Mouse (Mus musculus) cerebellum, adult (tissue): Measurements from ENCODE around the gene Ino80d.
"Not testable (repeated sequence)": the region's sequence is repeated elsewhere in the genome, so short reads cannot be mapped to it uniquely, and the experiment has no call there.

Source experiments
- ATAC-seq: cut with Nextera tagmentation; 2 replicates; pipeline ENCODE4 v1.9.2; 2017; ENCODE audit warnings: mild to moderate bottlenecking, moderate library complexity, mixed read lengths; ENCODE audit not compliant: insufficient number of reproducible peaks, low FRiP score, low TSS enrichment

Gene Ino80d

GRCm38 (mm10) chr1:63114136-63114781 lies at the start of gene Ino80d:
TSS of gene Ino80d (minus strand) at chr1:63114667.
- ATAC-seq = peak; percentile 94

- no peak for ATAC-seq
Observed at GRCm38 (mm10) chr1:63140231-63140630, 25.8 kb upstream of the Ino80d start.

- not testable (repeated sequence) for ATAC-seq
Observed at GRCm38 (mm10) chr1:63138586-63138985, 24.1 kb upstream of the Ino80d start.

- ATAC-seq = no peak
Observed at GRCm38 (mm10) chr1:63137971-63138370, 23.5 kb upstream of the Ino80d start.

GRCm38 (mm10) chr1:63134530-63134929 lies 20.1 kb upstream of the Ino80d start:
- no peak for ATAC-seq

GRCm38 (mm10) chr1:63131766-63132165 lies 17.3 kb upstream of the Ino80d start:
- no peak for ATAC-seq

- no peak for ATAC-seq
Observed at GRCm38 (mm10) chr1:63130883-63131282, 16.4 kb upstream of the Ino80d start.

- no peak for ATAC-seq
Observed at GRCm38 (mm10) chr1:63129857-63130690, 15.6 kb upstream of the Ino80d start.

GRCm38 (mm10) chr1:63129273-63129672 lies 14.8 kb upstream of the Ino80d start:
- ATAC-seq = no peak

GRCm38 (mm10) chr1:63126206-63126605 lies 11.7 kb upstream of the Ino80d start:
- ATAC-seq = no peak

- ATAC-seq = no peak
Observed at GRCm38 (mm10) chr1:63123823-63124450, 9.5 kb upstream of the Ino80d start.

- no peak for ATAC-seq
Observed at GRCm38 (mm10) chr1:63122005-63122404, 7.5 kb upstream of the Ino80d start.

- no peak for ATAC-seq
Observed at GRCm38 (mm10) chr1:63120382-63120781, 5.9 kb upstream of the Ino80d start.

- ATAC-seq = no peak
Observed at GRCm38 (mm10) chr1:63119675-63120074, 5.2 kb upstream of the Ino80d start.

- no peak for ATAC-seq
Observed at GRCm38 (mm10) chr1:63115540-63115939, 1.1 kb upstream of the Ino80d start.

GRCm38 (mm10) chr1:63115096-63115495 lies 629 bp upstream of the Ino80d start:
- no peak for ATAC-seq

- ATAC-seq = no peak; the same call in 1 of the 2 replicates
Observed at GRCm38 (mm10) chr1:63113274-63114135, 962 bp downstream of the Ino80d start.

GRCm38 (mm10) chr1:63112865-63113261 lies 1.6 kb downstream of the Ino80d start:
- ATAC-seq = peak; percentile 32; the same call in 1 of the 2 replicates

GRCm38 (mm10) chr1:63112151-63112864 lies 2.2 kb downstream of the Ino80d start:
- no peak for ATAC-seq
